Mouse (Mus musculus): ENCODE measurements around the gene Yeats4. TPM values are rescaled to one million over a fixed set of nuclear protein-coding genes. Genes with fewer than 3 reads are reported as not detected.

The Yeats4 gene
- 21.3 and 26.1 TPM in 2 replicates for polyA plus RNA-seq (2012; rRNA removed)

GRCm38 (mm10) chr10:117224102-117224990, at the start of gene Yeats4:
TSS of gene Yeats4 (minus strand) at chr10:117224507.

GRCm38 (mm10) chr10:117238603-117239002, 14.3 kb upstream of the Yeats4 start, which contains the start of gene 9530003J23Rik:
TSS of gene 9530003J23Rik (minus strand) at chr10:117238703.

Other genes with a start within 250 kb of the Yeats4 start
- 0.07 and 0.09 TPM in 2 replicates for gene Best3, start 238.2 kb downstream of the Yeats4 start, polyA plus RNA-seq (2012; rRNA removed)
- not detected in 2 replicates for gene Lrrc10, start 179.2 kb downstream of the Yeats4 start, polyA plus RNA-seq (2012; rRNA removed)
- gene Cct2, start 160.7 kb downstream of the Yeats4 start, polyA plus RNA-seq (2012; rRNA removed) = 41.3 and 49.1 TPM in 2 replicates
- 8.7 and 10.5 TPM in 2 replicates for gene Frs2, start 76.0 kb downstream of the Yeats4 start, polyA plus RNA-seq (2012; rRNA removed)
- gene 9530003J23Rik, start 14.2 kb upstream of the Yeats4 start, polyA plus RNA-seq (2012; rRNA removed) = not detected in 2 replicates
- 117 and 126 TPM in 2 replicates for gene Lyz2, start 57.8 kb upstream of the Yeats4 start, polyA plus RNA-seq (2012; rRNA removed)
- gene Lyz1, start 68.4 kb upstream of the Yeats4 start, polyA plus RNA-seq (2012; rRNA removed) = 2.5 and 5.3 TPM in 2 replicates
- gene Cpsf6, start 155.5 kb upstream of the Yeats4 start, polyA plus RNA-seq (2012; rRNA removed) = 32.4 and 57.4 TPM in 2 replicates